Mouse (Mus musculus) testis, adult 2 months (tissue): ENCODE data around the gene Cenpb.

Experiments used
- CTCF ChIP-seq: fragments of 200-500 bp; IDR thresholded peaks from 2 replicates; pipeline ENCODE4 v1.5.1; 2012; ENCODE audit warnings: low read depth, mild to moderate bottlenecking, inconsistent platforms, low read length, moderate library complexity; ENCODE audit not compliant: control insufficient read depth, insufficient read depth, insufficient replicate concordance
- POLR2A ChIP-seq: fragments of 200-500 bp; IDR thresholded peaks from 2 replicates; pipeline ENCODE4 v1.6.1; 2012; ENCODE audit warnings: low read depth, mild to moderate bottlenecking, inconsistent platforms, low read length, moderate library complexity; ENCODE audit not compliant: control insufficient read depth

- TF ChIP-seq POLR2A: no peak
- TF ChIP-seq CTCF: no peak
Observed at GRCm38 (mm10) chr2:131215941-131216858, 36.3 kb upstream of the Cenpb start.
